Mouse (Mus musculus): Measurements from ENCODE around the gene Snrpb. TPM values are rescaled to one million over a fixed set of nuclear protein-coding genes. Genes with fewer than 3 reads are reported as not detected.

Snrpb gene
- total RNA-seq (2021), result 100 to 1,000 TPM; 111 to 112 TPM
- long read RNA-seq, experiment 1, transcript Snrpb-201 (7 exons, 1,161 nt), result major isoform, 75 of 84 reads
- long read RNA-seq, experiment 1, partial matches to known transcripts, result 1 of 84 reads
- long read RNA-seq, experiment 1, other reads (novel, unspliced or antisense), result 5 of 84 reads
- long read RNA-seq, experiment 2, transcript Snrpb-201 (7 exons, 1,161 nt), result major isoform, 105 of 126 reads
- long read RNA-seq, experiment 2, partial matches to known transcripts, result 5 of 126 reads
- long read RNA-seq, experiment 2, other reads (novel, unspliced or antisense), result 13 of 126 reads

DNA sequence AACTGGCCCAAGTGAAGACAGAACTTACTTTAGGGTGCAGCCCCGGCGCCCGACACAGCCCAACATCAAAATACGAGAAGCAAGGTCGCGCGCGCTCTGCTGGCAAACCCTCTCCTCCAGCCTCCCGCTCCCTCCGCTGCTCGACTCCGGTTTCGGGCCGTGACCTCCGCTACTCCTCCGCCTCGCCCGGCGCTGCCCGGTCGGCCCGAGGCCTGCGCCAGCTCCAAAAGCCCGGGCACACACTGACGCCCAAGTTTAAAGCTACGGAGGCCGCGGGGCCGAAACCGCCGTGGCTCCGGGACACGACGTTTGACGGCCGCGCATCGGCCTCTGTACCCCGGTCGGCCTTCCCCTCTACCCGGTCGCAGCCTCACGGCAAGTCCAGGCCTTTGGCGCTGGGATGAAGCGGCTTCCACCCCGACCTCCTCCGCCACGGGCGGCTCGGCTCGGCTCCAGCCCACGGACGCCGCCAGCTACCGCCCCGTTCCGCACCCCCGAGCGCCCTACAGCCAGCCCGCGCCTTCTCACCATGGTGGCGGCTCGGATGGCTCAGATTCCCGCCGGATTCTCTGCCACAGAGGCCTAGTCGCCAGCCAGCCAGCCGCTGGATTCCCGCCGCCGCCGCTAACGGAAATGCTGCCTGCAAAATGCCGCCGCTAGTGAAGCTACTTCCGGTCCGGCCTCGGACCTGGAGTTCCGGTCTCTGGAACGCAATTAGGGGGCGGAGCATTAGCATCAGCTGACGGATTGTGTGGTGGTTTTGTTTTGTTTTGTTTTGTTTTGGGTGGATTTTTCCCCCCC lies at the start of gene Snrpb:
Gene Snrpb (minus strand): TSS at position 698 of the 801 bp plus-strand sequence.
- peak; percentile 86 to 90 for DNase-seq (ENCODE audit: low spot score in 2 of 2)
- no peak for TF ChIP-seq CTCF (conservative IDR thresholded peaks at IDR 0.05)
- Histone ChIP-seq H3K27ac (peak within 1 kb of the TSS; percentile 99), H3K4me3 (peak within 1 kb of the TSS; percentile 99)

DNA sequence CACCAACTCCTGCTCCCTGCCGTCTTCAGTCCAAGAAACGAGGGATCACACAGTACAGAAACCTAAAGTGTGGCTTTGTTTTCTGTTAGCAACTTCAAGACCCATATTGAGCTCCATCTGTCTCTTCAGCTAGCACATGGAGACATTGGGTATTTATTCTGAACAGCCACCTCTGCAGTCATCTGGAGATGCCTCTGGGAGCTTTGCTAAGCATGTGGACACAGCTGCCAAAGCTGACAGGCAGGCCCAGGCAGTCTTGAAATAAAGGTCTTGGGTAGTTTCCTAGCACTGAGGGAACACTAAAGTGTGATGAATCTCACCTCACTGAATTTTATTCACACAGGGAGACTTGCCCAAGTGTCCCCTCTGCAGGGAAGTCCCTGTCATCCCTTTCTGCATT lies 32.4 kb upstream of the Snrpb start:
- Histone ChIP-seq H3K27ac (no peak overlapping the region), H3K4me3 (no peak overlapping the region)
- TF ChIP-seq CTCF (conservative IDR thresholded peaks at IDR 0.05), result no peak
- peak; percentile 33 to 47 for DNase-seq (ENCODE audit: low spot score in 2 of 2)

DNA sequence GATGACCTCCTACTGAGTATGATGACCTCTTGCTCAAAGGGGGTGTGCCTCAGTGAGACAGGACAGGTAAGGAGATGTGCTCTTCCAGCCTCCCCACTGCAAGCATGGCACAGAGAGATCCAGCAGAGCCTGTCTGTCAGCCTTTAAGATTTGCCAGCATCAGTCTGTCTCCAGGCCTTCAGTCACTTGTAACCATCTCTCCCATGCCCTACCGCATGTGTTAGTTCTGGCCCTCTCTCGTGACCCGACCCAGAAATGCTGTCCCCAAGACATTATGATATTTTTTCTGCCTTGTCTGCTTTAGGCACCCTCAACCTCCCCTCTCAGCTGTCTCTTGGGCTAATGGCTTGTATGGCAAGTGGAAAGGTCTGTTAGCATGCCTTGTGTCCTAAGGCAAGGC lies 30.4 kb upstream of the Snrpb start:
- no peak for TF ChIP-seq CTCF (conservative IDR thresholded peaks at IDR 0.05)
- DNase-seq (ENCODE audit: low spot score in 2 of 2), result no peak
- no peak overlapping the region for H3K4me3 ChIP-seq
- H3K27ac ChIP-seq, result no peak overlapping the region

DNA sequence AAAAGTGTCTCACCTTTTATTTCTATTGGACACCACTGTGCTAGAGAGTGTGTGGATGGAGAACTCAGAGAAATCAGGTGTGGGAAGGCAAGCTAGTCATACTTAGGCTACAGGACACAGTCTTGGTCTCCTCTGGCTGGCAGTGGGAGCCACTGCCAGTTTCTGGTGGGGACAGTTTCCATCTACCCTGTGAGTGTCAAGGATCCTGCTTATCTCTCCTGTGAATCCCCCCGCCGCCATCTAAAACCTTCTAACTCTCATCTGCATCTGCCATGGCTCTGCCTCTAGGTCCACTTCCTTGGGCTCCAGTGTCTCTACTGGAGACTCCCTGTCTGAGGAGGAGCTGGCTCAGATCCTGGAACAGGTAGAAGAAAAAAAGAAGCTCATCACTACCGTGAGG lies 28.8 kb upstream of the Snrpb start:
- no peak for TF ChIP-seq CTCF (conservative IDR thresholded peaks at IDR 0.05)
- DNase-seq (ENCODE audit: low spot score in 2 of 2), result no peak
- no peak overlapping the region for H3K27ac ChIP-seq
- no peak overlapping the region for H3K4me3 ChIP-seq

DNA sequence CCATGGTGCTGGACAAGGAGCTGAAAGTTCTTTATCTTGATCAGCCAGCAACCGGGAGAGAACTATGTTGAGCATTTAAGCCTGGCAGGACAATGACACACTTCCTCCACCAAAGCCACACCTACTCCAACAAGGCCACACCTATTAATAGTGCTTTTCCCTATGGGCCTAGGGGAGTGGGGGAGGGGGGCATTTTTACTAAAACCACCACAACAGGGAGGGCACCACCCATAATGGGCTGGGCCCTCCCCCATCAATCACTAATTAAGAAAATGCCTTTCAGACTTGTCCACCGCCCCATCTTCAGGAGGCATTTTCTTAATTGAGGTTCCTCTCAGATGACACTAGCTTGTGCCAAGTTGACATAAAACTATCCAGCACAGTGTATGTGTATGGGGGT lies 28.2 kb upstream of the Snrpb start:
- no peak overlapping the region for H3K4me3 ChIP-seq
- TF ChIP-seq CTCF (conservative IDR thresholded peaks at IDR 0.05), result no peak
- DNase-seq (ENCODE audit: low spot score in 2 of 2), result no peak
- no peak overlapping the region for H3K27ac ChIP-seq

DNA sequence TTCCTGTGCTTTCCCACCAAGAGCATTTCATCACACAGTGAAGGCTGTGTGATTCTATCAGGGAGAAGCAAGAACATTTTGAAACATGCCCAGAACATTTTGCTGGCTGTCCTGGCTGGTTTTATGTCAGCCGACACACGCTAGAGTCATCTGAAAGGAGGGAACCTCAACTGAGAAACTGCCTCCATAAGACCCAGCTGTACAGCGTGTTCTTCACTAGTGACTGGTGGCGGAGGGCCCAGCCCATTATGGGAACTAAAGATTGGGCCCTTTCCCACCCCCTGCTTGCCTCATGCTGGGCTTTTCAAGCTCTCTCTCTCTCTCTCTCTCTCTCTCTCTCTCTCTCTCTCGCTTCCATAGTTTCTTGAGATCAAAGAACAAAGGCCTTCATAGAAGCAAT lies 21.8 kb upstream of the Snrpb start:
- no peak for TF ChIP-seq CTCF (conservative IDR thresholded peaks at IDR 0.05)
- no peak for DNase-seq (ENCODE audit: low spot score in 2 of 2)
- H3K27ac ChIP-seq, result no peak overlapping the region
- no peak overlapping the region for H3K4me3 ChIP-seq

DNA sequence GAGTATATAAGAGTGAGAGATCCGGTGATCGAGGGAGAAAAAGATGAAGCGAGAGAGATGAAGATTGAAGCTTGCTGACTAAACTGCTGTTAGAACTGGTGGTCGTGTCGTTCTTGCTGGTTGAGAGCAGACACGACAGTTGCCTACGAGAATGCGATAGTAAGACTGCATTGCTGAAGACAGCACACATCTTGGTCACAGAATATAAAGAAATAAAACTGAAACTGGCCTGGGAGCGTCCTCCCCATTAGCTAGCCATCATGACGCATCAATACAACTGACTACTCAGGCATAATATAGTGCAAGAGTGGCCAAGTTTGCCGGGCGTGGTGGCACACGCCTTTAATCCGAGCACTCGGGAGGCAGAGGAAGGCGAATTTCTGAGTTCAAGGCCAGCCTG lies 15.7 kb upstream of the Snrpb start, which contains the start of gene Tmc2:
Gene Tmc2 (plus strand): TSS at position 301 of the 400 bp plus-strand sequence.
- DNase-seq (ENCODE audit: low spot score in 2 of 2), result no peak
- no peak within 1 kb of the TSS for H3K27ac ChIP-seq
- no peak for TF ChIP-seq CTCF (conservative IDR thresholded peaks at IDR 0.05)
- no peak within 1 kb of the TSS for H3K4me3 ChIP-seq

DNA sequence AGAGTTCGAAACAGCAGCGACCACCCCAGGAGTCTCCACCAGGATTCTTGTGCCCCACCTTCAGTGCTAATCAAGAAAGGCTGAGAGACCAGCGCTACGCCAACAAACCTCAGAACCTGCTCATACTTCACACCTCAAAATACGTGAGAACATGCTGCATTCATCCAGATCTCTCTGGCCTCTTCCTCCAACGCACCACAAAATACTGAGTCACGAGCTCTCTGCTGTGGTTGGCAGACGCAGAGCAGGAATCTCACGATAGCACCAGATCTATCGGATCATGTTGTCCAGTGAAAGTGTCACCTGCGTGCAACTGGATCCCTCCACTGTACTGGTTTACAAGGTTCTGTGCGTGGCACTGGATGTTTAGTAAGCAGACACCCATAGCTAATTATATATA lies 9.2 kb upstream of the Snrpb start:
- H3K27ac ChIP-seq, result no peak overlapping the region
- no peak for TF ChIP-seq CTCF (conservative IDR thresholded peaks at IDR 0.05)
- DNase-seq (ENCODE audit: low spot score in 2 of 2), result no peak
- no peak overlapping the region for H3K4me3 ChIP-seq

DNA sequence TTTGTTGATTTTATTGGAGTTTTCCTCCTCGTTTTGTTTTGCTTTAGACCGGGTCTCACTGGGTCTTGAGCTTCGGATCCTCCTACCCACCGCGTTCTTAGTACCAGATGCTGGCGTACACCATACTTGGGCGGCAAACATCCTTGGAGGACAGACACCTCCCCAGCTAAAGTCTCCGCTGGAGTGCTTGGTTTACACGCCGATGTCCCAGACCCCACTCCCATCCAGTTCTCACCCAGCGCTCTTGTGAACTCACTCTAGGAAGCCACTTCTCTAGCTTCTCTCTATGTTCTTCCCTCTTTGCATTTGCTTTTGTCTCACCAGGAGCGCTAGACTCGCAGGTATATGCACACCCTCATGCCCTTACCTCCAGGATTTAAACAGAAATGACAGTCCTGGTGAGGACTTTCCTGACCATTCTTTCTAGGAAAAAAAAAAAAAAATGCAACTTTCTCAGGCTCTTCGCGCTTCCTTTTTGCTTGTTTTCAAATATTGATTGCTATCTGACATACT lies 360 bp upstream of the Snrpb start:
- Histone ChIP-seq H3K4me3 (peak overlapping the region; percentile 99), H3K27ac (peak overlapping the region; percentile 99)
- TF ChIP-seq CTCF (conservative IDR thresholded peaks at IDR 0.05), result no peak
- no peak for DNase-seq (ENCODE audit: low spot score in 2 of 2)

DNA sequence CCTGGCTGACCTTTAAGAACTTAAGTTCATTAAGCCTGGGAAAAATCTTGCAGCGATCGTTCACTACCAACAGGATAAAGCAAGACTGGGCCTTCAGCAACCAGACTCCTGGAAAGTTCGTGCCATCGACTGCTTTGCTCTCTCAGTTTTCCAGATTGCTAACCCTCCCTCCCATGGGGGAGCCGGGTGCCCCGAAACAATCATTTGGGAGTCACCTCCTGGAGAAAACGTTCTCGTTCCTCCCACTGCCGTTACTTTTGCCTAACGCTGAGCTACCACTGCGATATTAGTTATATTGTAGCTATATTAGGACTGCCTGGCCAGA lies 860 bp downstream of the Snrpb start:
- no peak for DNase-seq (ENCODE audit: low spot score in 2 of 2)
- no peak for TF ChIP-seq CTCF (conservative IDR thresholded peaks at IDR 0.05)

DNA sequence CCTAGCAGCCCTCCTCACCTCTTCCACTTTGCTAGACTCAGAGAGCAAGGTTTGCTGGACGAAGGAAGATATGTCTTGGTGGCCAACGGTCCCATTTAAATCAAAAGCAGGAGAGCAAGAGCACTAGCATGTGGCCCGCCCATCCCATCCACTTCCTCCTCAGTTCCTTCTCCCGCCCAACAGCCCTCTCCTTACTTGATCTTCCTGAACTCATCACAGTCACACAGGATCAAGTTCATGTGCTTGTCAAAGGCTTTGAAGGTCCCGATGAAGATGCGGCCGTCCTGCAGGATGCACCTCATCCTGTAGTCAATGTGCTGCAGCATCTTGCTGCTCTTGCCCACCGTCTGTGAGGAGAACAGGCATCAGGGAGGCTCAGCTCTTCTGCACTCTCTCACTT lies 2.4 kb downstream of the Snrpb start:
- 0 out of 2 replicates have a peak overlapping the region, but pooled peaks have one; percentile 99 for H3K27ac ChIP-seq
- TF ChIP-seq CTCF (conservative IDR thresholded peaks at IDR 0.05), result no peak
- DNase-seq (ENCODE audit: low spot score in 2 of 2), result no peak
- peak overlapping the region; percentile 99; the same call in 1 of the 2 replicates for H3K4me3 ChIP-seq

More for the DNA sequence above, 860 bp downstream of the Snrpb start:
- peak overlapping the region; percentile 99 for H3K4me3 ChIP-seq
- H3K27ac ChIP-seq, result peak overlapping the region; percentile 99

DNA sequence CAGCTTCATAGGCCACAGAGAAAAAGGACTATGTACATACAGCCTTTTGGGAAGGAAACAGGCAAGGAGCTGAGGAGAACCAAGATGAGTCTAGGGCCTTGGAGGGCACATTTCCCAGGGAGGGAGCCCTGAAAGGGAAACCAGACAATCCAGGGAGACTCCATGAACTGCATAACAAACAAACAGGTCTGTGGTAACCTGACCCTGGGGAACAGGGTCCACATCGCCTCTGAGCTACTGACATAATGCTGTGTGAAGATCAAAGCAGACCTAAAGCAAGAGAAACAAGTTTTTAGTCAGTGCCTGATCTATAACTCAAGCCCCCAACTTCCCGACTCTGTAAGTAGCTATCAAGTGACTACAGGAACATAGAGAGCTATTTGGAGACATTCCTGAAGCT lies 7.5 kb downstream of the Snrpb start:
- Histone ChIP-seq H3K4me3 (no peak overlapping the region), H3K27ac (no peak overlapping the region)
- TF ChIP-seq CTCF (conservative IDR thresholded peaks at IDR 0.05), result no peak
- no peak for DNase-seq (ENCODE audit: low spot score in 2 of 2)

DNA sequence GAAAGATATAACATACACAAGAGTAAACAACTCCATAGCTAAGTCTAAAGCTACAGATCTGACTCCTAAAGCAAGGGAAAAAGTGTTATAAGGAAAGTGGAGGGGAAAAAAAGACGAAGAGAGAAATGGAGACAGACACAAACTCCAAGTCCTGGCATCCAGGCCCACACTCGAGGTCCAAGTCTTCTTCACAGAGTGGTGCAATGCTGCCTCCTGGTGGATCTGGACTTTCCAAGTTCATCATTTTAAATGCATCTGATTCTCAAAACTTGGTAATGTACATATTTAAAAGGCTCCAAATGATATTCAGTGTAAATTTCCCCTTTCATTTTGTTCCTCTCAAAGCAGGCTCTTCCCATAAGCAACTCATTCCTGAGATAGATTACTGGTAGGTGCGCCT lies 11.3 kb downstream of the Snrpb start:
- DNase-seq (ENCODE audit: low spot score in 2 of 2), result peak; percentile 42 to 68
- TF ChIP-seq CTCF (conservative IDR thresholded peaks at IDR 0.05), result peak; percentile 88
- Histone ChIP-seq H3K27ac (no peak overlapping the region), H3K4me3 (no peak overlapping the region)

All from layer of hippocampus, adult 2 months (tissue).